Mouse (Mus musculus) layer of hippocampus, postnatal 36 days (tissue): Measurements from ENCODE around the gene Rasgrf2. TPM values are rescaled to one million over a fixed set of nuclear protein-coding genes. Genes with fewer than 3 reads are reported as not detected.

Source experiments
- DNase-seq, 2 experiments: peaks; one replicate each; pipeline ENCODE4 v3.0.0; 2022
- total RNA-seq, 2 experiments: library from RNA; stranded (reverse); gene quantifications; 2 replicates each; pipeline ENCODE4 v1.2.3; 2021

The Rasgrf2 gene
- total RNA-seq, 2 experiments from 2014 or later = 116 to 139 TPM

GRCm38 (mm10) chr13:91940113-91940512 lies 191.3 kb downstream of the Rasgrf2 start:
- DNase-seq = no peak

- no peak for DNase-seq
Measured at GRCm38 (mm10) chr13:91938826-91939225, 192.6 kb downstream of the Rasgrf2 start.

- DNase-seq = no peak
Measured at GRCm38 (mm10) chr13:91937232-91937631, 194.2 kb downstream of the Rasgrf2 start.

GRCm38 (mm10) chr13:91932122-91932521 lies 199.3 kb downstream of the Rasgrf2 start:
- DNase-seq = no peak

- no peak for DNase-seq
Measured at GRCm38 (mm10) chr13:91929943-91930726, 201.3 kb downstream of the Rasgrf2 start.

GRCm38 (mm10) chr13:91928605-91929389 lies 202.7 kb downstream of the Rasgrf2 start:
- no peak for DNase-seq

GRCm38 (mm10) chr13:91921010-91921409 lies 210.4 kb downstream of the Rasgrf2 start:
- no peak for DNase-seq

- DNase-seq = no peak
Measured at GRCm38 (mm10) chr13:91918764-91919163, 212.7 kb downstream of the Rasgrf2 start.

GRCm38 (mm10) chr13:91917835-91918234 lies 213.6 kb downstream of the Rasgrf2 start:
- no peak for DNase-seq

GRCm38 (mm10) chr13:91916308-91916707 lies 215.1 kb downstream of the Rasgrf2 start:
- no peak for DNase-seq

GRCm38 (mm10) chr13:91915582-91916239 lies 215.7 kb downstream of the Rasgrf2 start:
- DNase-seq = peak; percentile 60 to 66

- DNase-seq = no peak
Measured at GRCm38 (mm10) chr13:91915192-91915581, 216.3 kb downstream of the Rasgrf2 start.

GRCm38 (mm10) chr13:91911652-91912051 lies 219.8 kb downstream of the Rasgrf2 start:
- no peak for DNase-seq

GRCm38 (mm10) chr13:91911211-91911610 lies 220.2 kb downstream of the Rasgrf2 start:
- DNase-seq = no peak

- DNase-seq = peak; percentile 73 to 80
Measured at GRCm38 (mm10) chr13:91908202-91908980, 223.1 kb downstream of the Rasgrf2 start.

- DNase-seq = no peak
Measured at GRCm38 (mm10) chr13:91906338-91906737, 225.1 kb downstream of the Rasgrf2 start.

- no peak for DNase-seq
Measured at GRCm38 (mm10) chr13:91896476-91896875, 235.0 kb downstream of the Rasgrf2 start.

GRCm38 (mm10) chr13:91893132-91893531 lies 238.3 kb downstream of the Rasgrf2 start:
- DNase-seq = no peak

GRCm38 (mm10) chr13:91890031-91890619 lies 241.3 kb downstream of the Rasgrf2 start:
- no peak for DNase-seq

- DNase-seq = no peak
Measured at GRCm38 (mm10) chr13:91884714-91885386, 246.6 kb downstream of the Rasgrf2 start.

GRCm38 (mm10) chr13:91881837-91882480 lies 249.5 kb downstream of the Rasgrf2 start:
- DNase-seq = peak; percentile 42 to 46
